Mouse (Mus musculus): ENCODE measurements around the gene Eps15. TPM values are rescaled to one million over a fixed set of nuclear protein-coding genes. Genes with fewer than 3 reads are reported as not detected.
"Not testable (repeated sequence)": the region's sequence is repeated elsewhere in the genome, so short reads cannot be mapped to it uniquely, and the experiment has no call there.

The Eps15 gene
- total RNA-seq, 1 experiment from 2014 or later: 96.3 TPM

DNA sequence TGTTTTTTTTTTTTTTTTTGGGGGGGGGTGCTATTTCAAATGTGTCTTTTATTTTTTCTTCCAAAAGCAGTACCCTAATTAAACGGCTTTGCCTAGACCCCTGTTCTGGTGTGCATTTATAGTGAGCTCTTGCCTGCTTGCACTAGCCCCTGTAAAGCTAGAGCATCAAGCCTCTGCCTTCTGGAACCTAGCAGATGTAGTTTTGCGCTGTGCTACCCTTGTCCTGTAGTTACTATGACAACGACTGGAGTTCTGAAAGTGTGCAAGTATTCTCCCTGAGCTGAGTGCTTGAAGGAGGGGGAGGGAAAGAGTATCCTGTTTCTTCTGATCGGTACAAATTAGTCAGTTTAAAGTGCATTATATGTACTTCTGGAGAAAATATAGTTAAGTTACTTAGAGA, 105.5 kb downstream of the Eps15 start:
- no peak for ATAC-seq (ENCODE audit: extremely low read depth, insufficient number of reproducible peaks, low FRiP score, poor library complexity, severe bottlenecking)

GRCm38 (mm10) chr4:109393229-109393779, 113.2 kb downstream of the Eps15 start:
- no peak for ATAC-seq (ENCODE audit: extremely low read depth, insufficient number of reproducible peaks, low FRiP score, poor library complexity, severe bottlenecking)

DNA sequence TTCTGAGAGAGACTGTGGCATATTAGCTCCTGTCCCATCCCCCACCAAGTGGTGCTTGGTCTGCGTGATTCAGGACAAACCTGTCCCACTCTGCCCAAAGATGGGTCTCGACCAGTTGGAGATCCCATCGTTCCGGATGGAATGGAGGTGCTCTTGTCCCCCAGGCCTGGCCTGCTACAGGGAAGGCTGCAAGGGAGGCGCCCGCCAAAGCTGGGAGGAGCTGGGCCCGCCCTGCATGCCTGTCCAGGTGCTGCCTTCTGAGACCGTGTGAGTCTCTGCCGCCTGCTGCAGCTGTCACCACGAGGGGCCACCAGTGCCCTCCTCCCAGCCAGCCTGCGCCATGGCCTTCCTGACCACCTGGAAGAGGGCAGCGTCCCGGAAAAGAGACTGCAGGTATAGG, 113.8 kb downstream of the Eps15 start:
- ATAC-seq (ENCODE audit: extremely low read depth, insufficient number of reproducible peaks, low FRiP score, poor library complexity, severe bottlenecking): no peak

DNA sequence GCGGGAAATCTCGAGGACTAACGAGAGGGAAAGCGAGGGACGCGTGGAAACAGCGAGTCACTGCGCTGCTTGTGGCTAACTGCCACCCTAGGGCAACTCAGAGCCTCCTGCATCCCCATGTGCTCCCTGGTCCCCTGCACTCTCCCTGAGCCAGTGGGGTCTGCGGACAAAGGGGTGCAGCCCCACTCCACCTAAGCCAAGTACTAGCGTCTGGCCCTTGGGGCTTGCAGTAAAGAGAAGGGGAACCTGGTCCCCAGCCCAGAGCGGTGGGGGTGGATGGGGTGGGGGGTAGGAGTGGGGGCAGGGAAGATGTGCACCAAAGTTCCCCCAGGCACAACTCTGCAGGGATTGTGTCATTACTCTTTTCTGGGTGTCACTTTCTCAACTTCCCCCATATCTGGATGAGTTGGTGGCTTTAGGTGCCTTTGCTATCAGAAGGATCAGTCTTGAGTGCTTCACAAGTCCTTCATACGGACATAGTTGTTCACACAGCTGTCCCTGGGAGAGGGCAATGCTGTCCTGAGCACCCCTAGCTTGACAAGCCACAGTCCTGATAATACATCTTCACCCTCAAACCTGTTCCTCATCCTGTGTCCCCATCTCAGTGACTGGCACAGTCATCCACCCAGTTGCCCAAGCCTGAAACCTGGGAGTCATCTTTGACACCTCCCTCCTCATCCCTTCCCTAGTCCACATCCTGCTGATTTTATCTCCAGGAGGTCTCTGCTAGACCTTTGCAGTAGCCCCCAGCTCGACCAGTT, 114.4 kb downstream of the Eps15 start:
- no peak for ATAC-seq (ENCODE audit: extremely low read depth, insufficient number of reproducible peaks, low FRiP score, poor library complexity, severe bottlenecking)

DNA sequence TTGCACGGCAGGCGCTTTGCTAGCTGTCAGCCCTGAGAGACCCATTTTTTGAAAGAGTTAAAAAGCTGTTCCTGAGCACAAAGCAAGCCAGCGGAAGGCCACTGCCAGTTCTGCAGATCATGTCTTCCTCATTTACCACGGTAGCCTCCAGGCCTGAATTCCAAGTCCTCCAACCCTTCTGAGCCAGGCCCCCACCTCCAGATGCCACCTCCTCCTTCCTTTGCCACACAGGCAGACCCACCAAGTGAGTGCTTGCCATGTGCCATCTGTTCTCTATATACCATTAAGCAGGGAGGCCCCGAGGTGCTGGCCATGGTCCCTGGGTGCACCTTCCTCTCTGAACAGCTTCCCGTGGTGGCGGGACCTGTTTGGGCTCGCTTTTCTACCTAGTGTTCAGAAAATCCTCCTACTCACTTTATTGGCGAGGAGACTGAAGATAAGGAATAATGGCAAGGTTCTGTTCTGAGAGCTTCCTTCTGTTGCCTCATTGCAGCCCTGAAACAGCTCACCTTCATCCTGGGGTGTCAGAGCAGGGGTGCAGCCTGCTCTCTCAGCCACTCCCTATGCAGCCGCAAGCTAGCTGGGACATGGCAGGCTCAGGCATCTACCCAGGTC, 120.4 kb downstream of the Eps15 start:
- ATAC-seq (ENCODE audit: extremely low read depth, insufficient number of reproducible peaks, low FRiP score, poor library complexity, severe bottlenecking): no peak

DNA sequence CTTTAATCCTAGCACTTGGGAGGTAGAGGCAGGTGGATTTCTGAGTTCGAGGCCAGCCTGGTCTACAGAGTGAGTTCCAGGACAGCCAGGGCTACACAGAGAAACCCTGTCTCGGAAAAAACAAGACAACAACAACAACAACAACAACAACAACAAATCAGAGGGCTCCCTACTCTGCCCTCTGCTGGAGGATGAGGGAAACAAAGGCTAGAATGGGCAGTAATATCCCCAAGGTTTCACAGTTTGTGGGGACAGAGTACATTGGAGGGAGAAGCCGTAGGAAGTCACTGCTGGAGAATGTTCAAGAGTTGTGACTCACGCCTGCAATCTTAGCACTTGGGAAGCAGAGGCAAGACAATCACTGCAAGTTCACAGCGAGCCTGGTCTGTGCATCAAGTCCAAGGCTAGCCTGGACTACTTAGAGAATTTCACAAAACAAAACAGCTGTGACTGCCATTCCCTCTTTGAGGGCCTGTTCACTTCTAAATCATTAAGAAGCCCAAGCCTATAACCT, 121.2 kb downstream of the Eps15 start:
- ATAC-seq (ENCODE audit: extremely low read depth, insufficient number of reproducible peaks, low FRiP score, poor library complexity, severe bottlenecking): no peak

GRCm38 (mm10) chr4:109404908-109405307, 124.8 kb downstream of the Eps15 start:
- ATAC-seq (ENCODE audit: extremely low read depth, insufficient number of reproducible peaks, low FRiP score, poor library complexity, severe bottlenecking): not testable (repeated sequence)

- ATAC-seq (ENCODE audit: extremely low read depth, insufficient number of reproducible peaks, low FRiP score, poor library complexity, severe bottlenecking): no peak
Measured at GRCm38 (mm10) chr4:109405415-109405814, 125.3 kb downstream of the Eps15 start.

GRCm38 (mm10) chr4:109406054-109406485, 126.0 kb downstream of the Eps15 start:
- no peak for ATAC-seq (ENCODE audit: extremely low read depth, insufficient number of reproducible peaks, low FRiP score, poor library complexity, severe bottlenecking)

GRCm38 (mm10) chr4:109406486-109407175, 126.6 kb downstream of the Eps15 start, which contains the start of gene Ttc39a:
TSS of gene Ttc39a (plus strand) at chr4:109406623.
- ATAC-seq (ENCODE audit: extremely low read depth, insufficient number of reproducible peaks, low FRiP score, poor library complexity, severe bottlenecking): no peak

GRCm38 (mm10) chr4:109407176-109407520, 127.1 kb downstream of the Eps15 start:
- ATAC-seq (ENCODE audit: extremely low read depth, insufficient number of reproducible peaks, low FRiP score, poor library complexity, severe bottlenecking): no peak

DNA sequence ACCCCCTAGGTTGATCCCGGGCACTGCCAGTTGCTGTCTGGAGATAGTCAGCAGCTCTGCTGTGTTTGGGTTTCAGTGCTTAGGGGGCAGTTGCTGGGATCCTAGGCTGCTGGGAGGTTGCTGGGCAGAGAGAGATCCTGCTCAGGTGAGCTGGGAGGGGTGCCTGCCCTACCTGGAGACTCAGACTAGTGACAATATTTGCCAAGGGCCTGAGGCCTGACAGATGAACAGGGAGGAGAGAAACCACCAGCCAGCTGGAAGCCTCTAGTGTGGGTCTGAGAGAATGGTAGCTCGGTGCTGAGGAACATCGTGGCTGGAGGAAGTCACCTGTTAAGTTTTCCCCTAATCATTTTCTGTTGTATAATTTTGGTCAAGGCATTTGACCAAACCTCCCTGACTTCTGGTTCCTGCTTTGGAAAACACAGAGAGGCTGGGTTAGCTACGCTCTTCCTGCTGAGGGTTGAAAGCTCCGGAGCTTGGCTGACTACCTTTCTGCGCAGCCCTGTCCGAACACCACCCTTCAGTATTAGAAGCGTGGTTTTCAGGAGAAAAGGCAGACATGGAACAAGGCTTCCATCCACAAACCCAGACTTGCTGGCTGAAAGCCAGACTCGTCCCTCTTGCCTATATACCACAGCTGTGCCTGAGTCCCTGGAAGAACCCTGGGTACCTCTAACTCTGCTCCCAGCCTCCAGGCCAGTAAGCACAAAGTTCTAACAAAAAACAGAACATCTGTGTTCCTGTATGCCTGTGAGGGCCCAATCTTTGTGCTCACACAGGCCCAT, 127.8 kb downstream of the Eps15 start:
- ATAC-seq (ENCODE audit: extremely low read depth, insufficient number of reproducible peaks, low FRiP score, poor library complexity, severe bottlenecking): no peak

DNA sequence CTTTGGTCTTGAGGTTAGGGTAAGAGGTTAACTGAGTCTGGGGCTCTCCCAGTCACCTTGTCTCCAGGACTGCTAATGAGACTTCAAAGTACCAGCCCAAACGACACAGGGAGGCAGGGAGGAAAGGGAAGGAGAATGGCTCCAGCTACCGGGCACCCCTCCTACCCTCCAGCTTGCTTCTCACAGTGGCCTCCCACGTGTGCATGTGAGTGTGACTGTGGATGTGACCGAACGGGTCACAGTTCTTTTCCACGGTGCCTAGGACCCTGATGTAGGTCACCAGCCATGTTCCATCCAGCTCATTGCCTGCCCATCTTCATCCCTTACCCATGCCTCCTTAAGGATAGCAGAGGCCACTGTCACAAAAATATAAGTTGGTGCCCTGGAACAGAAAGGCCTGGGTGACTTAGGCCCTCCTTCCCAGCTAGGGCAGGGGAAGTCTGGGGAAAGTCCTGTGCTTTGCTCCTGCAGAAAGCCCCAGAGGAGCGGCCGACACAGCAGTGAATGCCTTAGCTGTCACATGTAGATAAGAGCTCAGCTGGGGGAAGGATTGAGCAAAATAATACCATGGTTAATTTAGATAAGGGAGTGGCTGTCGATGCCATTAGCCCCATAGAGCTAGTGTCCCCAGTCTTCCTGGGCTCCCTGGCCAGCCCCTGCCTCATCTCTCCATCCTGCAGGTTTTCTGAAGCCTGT, 130.8 kb downstream of the Eps15 start:
- no peak for ATAC-seq (ENCODE audit: extremely low read depth, insufficient number of reproducible peaks, low FRiP score, poor library complexity, severe bottlenecking)

- no peak for ATAC-seq (ENCODE audit: extremely low read depth, insufficient number of reproducible peaks, low FRiP score, poor library complexity, severe bottlenecking)
Measured at GRCm38 (mm10) chr4:109411377-109411967, 131.4 kb downstream of the Eps15 start.

DNA sequence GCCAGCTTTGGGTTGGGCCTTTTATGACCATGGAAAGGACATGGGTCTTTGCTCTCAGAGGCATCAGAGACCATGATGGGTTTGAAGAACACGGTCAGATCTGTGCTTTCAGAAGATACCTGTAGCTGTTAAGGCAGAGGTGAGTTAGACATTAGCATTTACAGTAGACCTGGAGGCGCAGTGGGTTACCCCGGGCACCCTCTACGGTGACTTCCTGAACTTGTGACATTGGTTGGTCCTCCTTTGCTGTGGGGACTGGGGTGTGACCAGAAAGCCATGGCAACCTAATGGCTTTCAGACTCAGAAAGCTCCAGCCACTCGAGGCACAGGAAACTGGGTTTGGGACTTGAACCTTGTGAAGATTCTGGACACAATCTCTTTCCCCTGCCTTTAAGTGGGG, 132.2 kb downstream of the Eps15 start:
- no peak for ATAC-seq (ENCODE audit: extremely low read depth, insufficient number of reproducible peaks, low FRiP score, poor library complexity, severe bottlenecking)

DNA sequence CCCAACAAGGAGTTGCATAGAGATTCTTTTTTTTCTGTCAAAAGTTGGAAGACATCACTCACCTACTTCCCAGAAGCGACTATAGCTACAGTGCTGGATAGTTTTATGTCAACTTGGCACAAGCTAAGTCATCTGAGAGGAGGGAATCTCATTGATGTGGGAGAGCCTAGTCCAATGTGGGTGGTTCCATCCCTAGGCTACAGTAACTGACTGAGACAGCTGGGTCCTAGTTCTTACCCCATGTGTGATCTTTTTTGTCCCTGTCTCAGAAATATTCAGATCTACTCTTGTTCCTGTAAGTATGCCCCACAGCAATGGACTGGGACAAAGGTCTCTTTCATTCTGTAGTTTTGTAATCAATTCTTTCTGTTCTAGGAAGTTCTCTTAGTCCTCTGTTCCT, 137.9 kb downstream of the Eps15 start:
- ATAC-seq (ENCODE audit: extremely low read depth, insufficient number of reproducible peaks, low FRiP score, poor library complexity, severe bottlenecking): no peak

GRCm38 (mm10) chr4:109419017-109419416, 138.9 kb downstream of the Eps15 start:
- ATAC-seq (ENCODE audit: extremely low read depth, insufficient number of reproducible peaks, low FRiP score, poor library complexity, severe bottlenecking): no peak

GRCm38 (mm10) chr4:109419563-109419962, 139.5 kb downstream of the Eps15 start:
- ATAC-seq (ENCODE audit: extremely low read depth, insufficient number of reproducible peaks, low FRiP score, poor library complexity, severe bottlenecking): no peak

Data from neutrophil, adult 5-6 weeks (primary cell).